Mouse (Mus musculus) left cerebral cortex, adult 8-10 months (tissue): ENCODE measurements around the gene Vps13d. TPM values are rescaled to one million over a fixed set of nuclear protein-coding genes. Genes with fewer than 3 reads are reported as not detected.

Experiments
- DNase-seq, 2 experiments: peaks; one replicate each; pipeline ENCODE4 v3.0.0; 2022; ENCODE audit warnings: low spot score in 2 of 2
- total RNA-seq, 4 experiments: library from RNA; stranded (reverse); gene quantifications; 2 replicates each; pipeline ENCODE4 v1.2.4; 2022

Gene Vps13d
- total RNA-seq, 4 experiments from 2014 or later = 57.5 to 69.7 (median 65.1) TPM

GRCm38 (mm10) chr4:145009934-145010333, 184.9 kb downstream of the Vps13d start:
- DNase-seq = no peak

GRCm38 (mm10) chr4:145009437-145009836, 185.4 kb downstream of the Vps13d start:
- DNase-seq = no peak

GRCm38 (mm10) chr4:145005943-145006545, 188.8 kb downstream of the Vps13d start:
- DNase-seq = no peak

GRCm38 (mm10) chr4:145004176-145004575, 190.6 kb downstream of the Vps13d start:
- DNase-seq = no peak

- DNase-seq = no peak
Measured at GRCm38 (mm10) chr4:145002733-145003132, 192.1 kb downstream of the Vps13d start.

- DNase-seq = no peak
Measured at GRCm38 (mm10) chr4:144999903-145000382, 194.9 kb downstream of the Vps13d start.

- DNase-seq = no peak
Measured at GRCm38 (mm10) chr4:144999572-144999880, 195.3 kb downstream of the Vps13d start.

- DNase-seq = no peak
Measured at GRCm38 (mm10) chr4:144998808-144999571, 195.8 kb downstream of the Vps13d start.

- DNase-seq = no peak
Measured at GRCm38 (mm10) chr4:144997887-144998658, 196.7 kb downstream of the Vps13d start.

- no peak for DNase-seq
Measured at GRCm38 (mm10) chr4:144996996-144997820, 197.6 kb downstream of the Vps13d start.

GRCm38 (mm10) chr4:144995826-144996225, 199.0 kb downstream of the Vps13d start:
- DNase-seq = no peak

- no peak for DNase-seq
Measured at GRCm38 (mm10) chr4:144993047-144993917, 201.5 kb downstream of the Vps13d start.

- no peak for DNase-seq
Measured at GRCm38 (mm10) chr4:144992413-144992812, 202.4 kb downstream of the Vps13d start.

- no peak for DNase-seq
Measured at GRCm38 (mm10) chr4:144988443-144989206, 206.2 kb downstream of the Vps13d start.

- DNase-seq = no peak
Measured at GRCm38 (mm10) chr4:144986016-144986805, 208.6 kb downstream of the Vps13d start.

GRCm38 (mm10) chr4:144983821-144984371, 210.9 kb downstream of the Vps13d start:
- DNase-seq = no peak

- no peak for DNase-seq
Measured at GRCm38 (mm10) chr4:144983228-144983744, 211.5 kb downstream of the Vps13d start.
